Mouse (Mus musculus): Measurements from ENCODE around the gene Sgf29.

DNA sequence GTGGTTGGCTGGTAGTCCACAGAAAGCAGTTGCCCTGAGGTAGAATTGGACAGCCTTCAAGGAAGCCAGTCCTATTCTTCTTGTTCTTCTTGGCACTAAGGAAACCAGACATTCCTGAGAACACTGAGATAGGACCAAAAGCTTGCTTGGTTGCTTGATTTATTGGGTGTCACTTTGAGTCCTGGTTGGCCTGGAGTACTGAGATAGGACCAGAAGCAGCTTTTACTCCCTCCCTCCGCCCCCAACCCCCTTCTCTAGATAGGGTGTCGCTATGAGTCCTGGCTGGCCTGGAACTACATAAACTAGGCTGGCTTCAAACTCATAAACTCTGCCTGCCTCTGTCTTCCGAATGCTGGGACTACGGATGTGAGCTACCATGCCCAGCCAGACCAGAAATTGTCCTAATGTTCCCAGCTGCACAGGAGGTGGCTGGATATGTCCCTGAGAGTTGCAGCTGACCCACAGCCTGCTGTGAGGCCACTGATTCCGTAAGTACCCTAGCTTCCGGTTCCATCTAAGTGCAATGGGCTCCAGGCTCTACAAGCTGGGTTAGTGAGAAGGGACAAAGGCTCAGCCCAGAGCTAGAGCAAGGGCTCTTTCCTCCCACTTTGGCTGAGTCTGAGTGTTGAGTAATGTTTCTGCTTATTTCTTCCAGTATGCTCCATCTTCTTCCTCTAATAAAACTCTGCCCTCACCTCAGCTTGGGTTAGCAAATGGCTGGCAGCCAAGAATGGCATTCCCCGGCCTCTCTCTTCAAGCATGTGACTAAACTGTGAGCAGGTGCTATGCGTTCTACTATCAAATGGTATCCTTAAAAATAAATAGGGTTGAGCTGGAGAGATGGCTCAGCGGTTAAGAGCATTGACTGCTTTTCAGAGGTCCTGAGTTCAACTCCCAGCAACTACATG is 27.4 kb upstream of the Sgf29 start:
- TF ChIP-seq POLR2A (IDR thresholded peaks at IDR 0.05; ENCODE audit: insufficient read depth, low read depth, low read length), result no peak
- TF ChIP-seq EP300 (IDR thresholded peaks at IDR 0.05; ENCODE audit: insufficient read depth, low read depth, low read length), result no peak
- no peak for TF ChIP-seq CTCF (IDR thresholded peaks at IDR 0.05)
